Mouse (Mus musculus) CD4-positive, CD25-positive, alpha-beta regulatory T cell, adult 2 months (primary cell): Measurements from ENCODE around the gene Gm17018.

Source experiments
- DNase-seq: peaks from one replicate; pipeline ENCODE4 v3.0.0-alpha.2; 2012; ENCODE audit warnings: low read depth, low spot score

Gene Gm17018

GRCm38 (mm10) chr19:45549128-45549915 is 11.1 kb upstream of the Gm17018 start:
- no peak for DNase-seq

- no peak for DNase-seq
Measured at GRCm38 (mm10) chr19:45549948-45550347, 10.5 kb upstream of the Gm17018 start.

DNA sequence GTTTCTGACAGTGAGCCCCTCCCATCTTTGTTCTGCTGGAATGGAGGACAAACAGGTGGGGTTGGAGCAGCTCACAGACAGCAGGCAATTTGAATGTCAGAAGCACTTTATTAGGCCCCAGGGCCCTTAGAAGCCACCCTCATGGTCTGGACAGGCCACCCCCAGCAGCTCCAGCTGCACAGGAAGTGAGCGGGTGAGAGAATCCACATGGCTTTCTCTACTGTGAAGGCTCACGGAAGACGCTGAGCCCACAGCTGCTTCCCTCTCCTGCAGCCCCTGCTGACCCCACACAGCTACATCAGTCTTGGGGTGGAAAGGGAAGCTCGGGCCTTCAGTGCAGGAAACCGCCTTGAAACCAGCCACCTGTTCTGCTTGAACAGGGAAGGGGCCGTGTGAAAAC is 8.2 kb upstream of the Gm17018 start:
- no peak for DNase-seq

DNA sequence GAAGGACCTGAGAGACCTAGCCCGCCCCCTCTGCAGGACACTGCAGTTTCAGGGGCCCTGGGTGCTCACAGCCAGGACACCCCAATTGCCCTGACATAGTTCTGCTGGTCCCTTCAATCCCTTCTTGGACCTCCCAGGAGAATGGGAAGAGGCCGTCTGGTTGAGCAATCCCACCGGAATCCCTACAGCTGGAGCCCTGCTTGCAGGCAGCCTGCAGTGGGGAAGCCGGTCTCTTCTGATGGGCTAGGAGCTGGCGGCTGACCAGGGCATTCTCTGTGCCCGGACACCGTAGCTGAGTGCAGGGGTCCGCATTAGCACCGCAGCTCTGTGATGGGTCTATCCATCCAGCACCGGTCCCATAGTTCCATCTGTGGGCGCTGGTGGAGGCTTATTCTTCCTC is 6.3 kb upstream of the Gm17018 start:
- no peak for DNase-seq

DNA sequence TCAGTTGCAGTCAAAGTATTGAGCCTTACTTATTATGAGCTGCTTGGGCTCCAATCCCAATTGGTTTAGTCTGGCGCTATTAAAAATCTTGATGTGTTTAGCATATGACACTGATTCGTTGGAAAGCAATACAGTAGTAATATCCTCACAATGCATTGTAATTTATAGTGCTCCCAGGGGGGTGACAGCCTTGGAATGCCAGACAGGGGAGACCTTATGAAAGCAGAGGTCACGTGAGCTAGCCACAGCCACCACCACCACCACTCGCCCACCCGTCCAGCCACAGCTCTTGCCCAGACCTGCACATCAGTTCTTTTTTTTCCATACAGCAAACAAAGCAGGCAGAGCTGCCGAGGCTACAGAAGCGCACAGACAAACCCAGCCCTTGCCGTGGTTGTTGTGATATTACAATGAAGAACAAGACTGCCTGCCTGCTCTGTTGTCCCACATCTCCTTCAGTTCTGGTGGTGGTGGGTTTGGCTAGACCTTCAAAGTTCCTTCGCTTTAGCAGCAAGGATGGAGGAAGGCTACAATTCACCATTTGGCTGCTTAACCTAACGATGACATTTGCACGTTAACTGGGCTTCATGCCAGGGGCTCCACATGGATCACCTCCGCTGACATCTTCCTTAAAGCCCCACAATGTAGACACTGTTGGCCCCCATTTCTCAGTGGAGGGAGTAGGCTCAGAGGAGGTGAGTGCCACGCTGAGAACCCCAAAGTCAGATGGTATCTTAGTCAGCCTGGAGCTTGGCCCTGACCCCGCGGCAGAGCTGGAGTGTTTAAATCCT is 5.7 kb downstream of the Gm17018 start:
- DNase-seq = no peak

DNA sequence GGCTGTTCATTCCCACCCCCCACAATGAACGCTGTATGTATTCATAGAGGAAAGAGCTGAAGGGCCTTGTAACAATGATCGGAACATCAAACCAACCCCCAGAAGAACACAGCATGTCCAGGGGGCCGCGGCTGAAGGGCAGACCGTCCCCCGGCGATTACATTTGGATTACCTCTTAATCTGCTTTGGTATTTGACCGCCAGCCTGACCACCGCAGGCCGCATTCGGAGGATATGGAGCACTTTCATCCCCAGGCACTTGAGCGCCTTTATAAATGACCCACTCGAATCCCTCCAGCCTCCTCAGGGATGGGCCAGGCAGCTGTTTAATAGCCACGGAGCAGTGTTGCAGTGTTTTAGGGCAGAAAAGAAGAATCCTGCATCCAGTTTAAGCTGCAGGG is 7.0 kb downstream of the Gm17018 start:
- DNase-seq = no peak

DNA sequence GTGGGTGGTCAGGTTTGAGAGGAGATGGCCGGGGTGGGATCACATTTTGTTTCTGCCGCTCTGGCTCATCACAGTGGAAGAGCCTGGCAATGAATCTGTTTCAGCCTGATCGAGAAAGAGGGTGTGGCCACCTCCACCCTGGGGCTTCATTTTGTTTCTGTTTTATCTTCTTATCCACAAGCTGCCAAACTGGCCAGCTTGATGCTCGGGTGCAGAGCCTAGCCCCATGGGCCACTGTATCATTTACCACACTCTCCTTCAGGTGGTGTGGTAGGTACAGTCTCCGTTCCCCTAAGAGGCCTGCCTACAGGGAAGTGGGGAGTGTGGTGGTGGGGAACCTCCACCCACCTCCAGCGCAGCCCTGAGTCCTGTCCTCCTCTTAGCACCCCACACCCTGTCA is 12.6 kb downstream of the Gm17018 start:
- DNase-seq = no peak

DNA sequence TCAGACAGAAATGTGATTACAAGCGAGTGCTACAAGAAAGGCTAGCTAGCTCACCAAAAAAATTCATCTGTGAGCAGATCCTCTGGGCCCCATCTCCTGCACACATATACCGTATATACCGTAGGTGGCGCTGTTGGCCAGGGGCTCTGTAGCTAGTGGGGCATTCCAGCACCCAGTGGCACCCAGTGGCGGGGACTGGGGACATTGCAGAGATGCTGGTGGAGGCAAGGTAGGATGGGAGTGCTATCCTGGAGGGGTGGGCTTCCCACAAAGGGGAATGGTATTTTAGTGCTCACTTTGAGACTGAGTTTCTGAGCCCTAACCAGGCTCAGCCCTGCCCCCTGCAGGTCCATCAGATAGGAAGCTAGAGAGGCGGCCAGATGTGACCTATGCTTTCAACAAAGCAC is 13.4 kb downstream of the Gm17018 start:
- peak; percentile 92 for DNase-seq

DNA sequence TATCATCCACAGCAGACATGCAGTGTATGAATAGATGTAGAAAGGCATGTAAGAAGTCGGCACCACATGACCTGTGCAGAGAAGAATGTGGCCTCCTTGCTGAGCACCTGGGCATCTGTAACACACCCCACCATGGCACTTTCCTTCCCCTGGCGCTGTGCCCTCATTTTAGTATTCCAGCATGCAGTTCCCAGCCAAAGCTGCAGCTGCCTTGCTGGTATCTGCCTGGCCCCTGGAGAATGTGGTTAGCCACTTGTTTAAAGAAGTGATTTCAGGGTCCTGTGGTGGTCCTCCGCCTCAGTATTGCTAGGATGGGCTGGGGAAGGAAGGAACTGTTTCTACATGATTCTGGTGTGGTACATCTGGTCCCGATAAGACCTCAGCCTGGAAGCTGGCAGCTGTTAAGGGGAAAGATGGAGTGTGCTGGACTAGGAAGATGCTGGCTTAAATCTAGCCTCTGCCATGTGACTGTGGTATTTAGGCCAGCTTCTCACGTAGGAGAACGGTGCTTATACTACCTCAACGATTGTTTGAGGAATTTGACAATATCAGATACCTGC is 14.0 kb downstream of the Gm17018 start:
- no peak for DNase-seq

DNA sequence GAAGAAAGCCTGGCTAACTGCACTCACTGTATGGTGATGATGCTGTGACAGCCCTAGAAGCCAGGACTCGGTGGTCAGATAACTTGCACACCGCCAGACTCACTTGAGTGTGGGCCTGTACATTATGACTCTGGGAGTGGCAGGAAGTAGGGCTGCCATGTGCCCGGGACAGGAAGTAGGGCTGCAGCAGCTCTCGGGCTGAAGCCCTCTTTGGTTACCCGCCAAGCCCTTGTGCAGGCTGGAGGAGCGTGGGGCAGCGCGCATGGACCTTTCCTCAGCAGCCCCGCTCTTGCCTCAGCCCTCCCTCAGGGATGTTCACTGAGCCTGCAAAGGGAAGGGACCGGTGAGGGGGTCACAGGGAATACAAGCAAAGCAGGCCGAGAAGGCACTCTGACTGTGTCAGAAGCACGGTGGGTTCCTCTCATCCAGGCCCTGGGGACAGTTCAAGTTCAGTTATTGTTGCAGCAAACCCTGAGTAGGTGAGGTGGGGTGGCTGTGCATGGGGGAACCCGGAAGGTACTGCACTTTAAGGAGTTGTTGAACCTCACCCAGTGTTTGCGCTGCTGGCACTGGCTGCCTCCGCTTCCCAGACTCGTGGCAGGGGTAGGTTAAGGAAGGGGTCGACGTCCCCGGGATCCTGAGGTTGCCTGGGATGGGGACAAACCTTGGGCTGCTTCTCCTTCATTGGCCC is 14.7 kb downstream of the Gm17018 start:
- peak; percentile 69 for DNase-seq

DNA sequence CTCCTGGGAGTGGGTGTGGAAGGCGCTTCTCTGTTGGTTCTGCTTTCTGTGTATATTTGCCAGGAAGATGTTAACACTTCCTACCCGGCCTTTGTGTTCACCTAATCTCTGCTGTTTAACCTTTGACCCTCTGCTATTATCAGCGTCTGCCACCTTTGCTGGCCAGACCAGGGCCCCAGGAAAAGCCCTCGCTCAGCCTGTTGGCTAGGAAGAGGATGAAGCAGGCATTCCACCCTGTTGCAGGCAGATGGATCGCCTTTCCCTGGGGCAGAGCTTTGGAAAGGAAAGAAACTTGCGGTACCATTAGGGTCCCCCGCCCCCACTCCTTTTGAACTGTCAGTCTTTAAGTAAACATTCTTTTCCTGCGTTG is 15.2 kb downstream of the Gm17018 start:
- no peak for DNase-seq

GRCm38 (mm10) chr19:45577141-45577750 is 16.8 kb downstream of the Gm17018 start:
- DNase-seq = peak; percentile 65

DNA sequence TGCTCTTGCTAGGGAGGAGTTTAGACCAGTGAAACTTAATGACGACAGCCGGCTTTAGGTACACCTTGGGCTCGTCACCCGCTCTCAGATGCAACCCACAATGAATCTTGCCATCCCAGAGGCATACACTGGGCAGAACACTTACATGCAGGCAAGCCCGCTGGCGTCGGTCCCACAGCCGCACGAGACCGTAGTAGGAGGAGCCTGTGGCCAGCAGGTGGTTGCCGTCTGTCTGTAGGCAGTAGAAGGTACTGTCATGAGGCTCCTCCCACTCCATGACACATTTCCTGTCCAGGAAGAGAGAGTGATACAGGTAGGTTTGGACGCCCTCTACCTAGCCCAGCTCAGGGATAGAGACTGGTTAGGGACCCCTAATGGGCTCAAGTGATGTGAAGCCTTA is 18.6 kb downstream of the Gm17018 start:
- DNase-seq = peak; percentile 70

- no peak for DNase-seq
Measured at GRCm38 (mm10) chr19:45579416-45579815, 19.0 kb downstream of the Gm17018 start.

DNA sequence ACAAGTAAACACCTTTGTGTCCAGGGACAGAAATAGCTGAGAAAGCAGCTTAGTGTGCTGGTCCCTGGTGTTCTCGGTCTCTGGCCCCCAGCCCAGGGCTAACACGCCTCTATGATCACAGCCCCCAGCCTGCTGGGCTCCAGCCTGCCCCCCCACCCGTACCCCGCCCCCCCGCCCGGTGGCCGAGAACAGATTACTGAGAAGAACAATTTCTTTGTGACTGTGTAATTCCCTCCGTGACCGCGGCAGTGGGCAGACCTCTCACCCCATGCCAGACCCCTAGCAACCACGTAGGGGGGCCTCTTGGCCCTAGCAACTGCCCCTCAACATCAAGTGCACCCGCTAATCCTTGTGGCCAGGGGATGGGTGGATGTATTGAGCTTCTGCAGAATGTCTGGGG is 19.8 kb downstream of the Gm17018 start:
- no peak for DNase-seq

- DNase-seq = peak; percentile 69
Measured at GRCm38 (mm10) chr19:45581257-45581656, 20.8 kb downstream of the Gm17018 start.

- no peak for DNase-seq
Measured at GRCm38 (mm10) chr19:45582161-45582560, 21.7 kb downstream of the Gm17018 start.

GRCm38 (mm10) chr19:45583136-45583535 is 22.7 kb downstream of the Gm17018 start:
- no peak for DNase-seq

- no peak for DNase-seq
Measured at GRCm38 (mm10) chr19:45584856-45585620, 24.6 kb downstream of the Gm17018 start.

- no peak for DNase-seq
Measured at GRCm38 (mm10) chr19:45586850-45587249, 26.4 kb downstream of the Gm17018 start.
